Mouse (Mus musculus): ENCODE results near the gene Vmn1r2. TPM values are rescaled to one million over a fixed set of nuclear protein-coding genes. Genes with fewer than 3 reads are reported as not detected.
"Not testable (repeated sequence)": the region's sequence is repeated elsewhere in the genome, so short reads cannot be mapped to it uniquely, and the experiment has no call there.

The Vmn1r2 gene
- polyA plus RNA-seq, 1 experiment from 2014 or later, result not detected

- TF ChIP-seq EP300 (IDR thresholded peaks at IDR 0.05; ENCODE audit: low read depth), result peak; percentile 59
- H3K9me3 ChIP-seq (ENCODE audit: low read length); H3K4me2 ChIP-seq (ENCODE audit: low read depth, low read length); H3K27me3 ChIP-seq (ENCODE audit: insufficient read depth, low read length); DNase-seq; H3K9ac ChIP-seq (replicated peaks); H3K36me3 ChIP-seq (replicated peaks; ENCODE audit: insufficient read depth, low read length); H3K27ac ChIP-seq (ENCODE audit: low read depth); H3K4me1 ChIP-seq (ENCODE audit: insufficient read depth); H3K4me3 ChIP-seq (ENCODE audit: low read depth, low read length): not testable (repeated sequence)
- peak; percentile 71 for ATAC-seq
- 20% methylated on average over 1 of the region's 1 CpGs for WGBS (ENCODE audit: insufficient replicate concordance)
These were observed 42.6 kb downstream of the Vmn1r2 start for GRCm38 (mm10) chr4:3209643-3210217.

DNA sequence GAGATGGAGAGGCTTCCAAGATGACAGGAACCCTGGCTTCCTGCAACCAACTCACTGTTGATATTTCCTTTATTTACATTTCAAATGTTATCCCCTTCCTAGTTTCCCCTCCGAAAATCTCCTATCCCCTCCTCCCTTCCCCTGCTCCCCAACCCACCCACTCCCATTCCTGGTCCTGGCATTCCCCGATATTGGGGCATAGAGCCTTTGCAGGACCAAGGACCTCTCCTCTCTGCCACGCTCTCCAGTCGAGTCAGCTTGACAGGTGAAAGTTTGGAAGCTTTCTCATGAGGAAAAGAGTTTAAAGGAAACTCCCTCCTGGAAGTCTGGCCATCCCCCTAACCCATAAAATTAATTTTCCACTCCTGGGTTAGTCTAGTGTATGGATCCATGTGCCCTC is 46.2 kb downstream of the Vmn1r2 start:
- H3K9ac ChIP-seq (replicated peaks); DNase-seq; H3K4me3 ChIP-seq (ENCODE audit: low read depth, low read length); H3K27me3 ChIP-seq (ENCODE audit: insufficient read depth, low read length); H3K9me3 ChIP-seq (ENCODE audit: low read length); H3K36me3 ChIP-seq (replicated peaks; ENCODE audit: insufficient read depth, low read length); H3K27ac ChIP-seq (ENCODE audit: low read depth); H3K4me2 ChIP-seq (ENCODE audit: low read depth, low read length); ATAC-seq; H3K4me1 ChIP-seq (ENCODE audit: insufficient read depth): not testable (repeated sequence)
- WGBS (ENCODE audit: insufficient replicate concordance), result 54% methylated on average over 3 of the region's 4 CpGs

DNA sequence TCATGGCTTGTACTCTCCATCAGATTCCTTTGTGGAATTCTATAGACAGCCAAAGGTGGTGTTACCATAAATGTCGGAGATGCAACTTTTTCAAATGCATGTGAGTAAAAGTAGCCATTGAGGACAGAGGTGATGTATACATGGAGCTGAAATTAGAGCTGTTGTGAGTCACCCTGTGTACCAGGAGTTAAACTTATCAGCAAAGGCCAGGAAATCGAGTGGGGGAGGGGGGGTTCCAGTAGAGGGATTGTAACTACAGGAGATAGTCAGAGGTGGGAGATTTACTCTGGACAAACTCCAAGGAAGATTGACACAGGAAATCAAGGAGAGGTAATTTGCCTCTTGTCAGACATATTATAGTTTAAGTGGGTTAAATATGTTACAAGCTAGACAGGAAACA is 49.3 kb downstream of the Vmn1r2 start:
- H3K36me3 ChIP-seq (replicated peaks; ENCODE audit: insufficient read depth, low read length); H3K9ac ChIP-seq (replicated peaks); H3K4me3 ChIP-seq (ENCODE audit: low read depth, low read length); DNase-seq; H3K27ac ChIP-seq (ENCODE audit: low read depth); H3K4me2 ChIP-seq (ENCODE audit: low read depth, low read length); H3K9me3 ChIP-seq (ENCODE audit: low read length); ATAC-seq; H3K27me3 ChIP-seq (ENCODE audit: insufficient read depth, low read length); H3K4me1 ChIP-seq (ENCODE audit: insufficient read depth): not testable (repeated sequence)
- WGBS (ENCODE audit: insufficient replicate concordance), result 49% methylated on average over 2 of the region's 2 CpGs

Other genes with a start within 250 kb of the Vmn1r2 start
- not detected in 2 replicates for gene Vmn1r3, start 18.0 kb downstream of the Vmn1r2 start, polyA plus RNA-seq (2015; fragmentation: Nextera tagmentation; extraction: Ambion mirVana)